Mouse (Mus musculus): ENCODE results near the gene Adk. TPM values are rescaled to one million over a fixed set of nuclear protein-coding genes. Genes with fewer than 3 reads are reported as not detected.

The Adk gene
- total RNA-seq, 1 experiment = 164 TPM

DNA sequence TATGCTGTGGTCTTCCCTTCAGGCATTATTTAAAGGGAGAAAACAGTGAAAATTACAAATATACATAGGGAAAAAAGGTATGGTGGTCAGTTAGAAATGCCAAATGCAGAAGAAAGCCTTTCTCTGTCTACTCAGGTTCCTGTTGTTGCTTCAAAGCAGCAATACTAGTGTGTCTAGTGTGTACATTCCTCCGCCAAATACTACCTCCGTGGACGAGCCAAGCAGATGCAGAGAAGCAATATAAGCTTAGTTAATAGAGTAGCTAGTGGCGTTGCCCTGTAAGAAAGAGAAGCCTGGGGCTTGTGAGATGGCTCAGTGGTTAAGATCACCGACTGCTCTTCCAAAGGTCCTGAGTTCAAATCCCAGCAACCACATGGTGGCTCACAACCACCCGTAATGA is 359.1 kb downstream of the Adk start:
- Histone ChIP-seq H3K9ac (ENCODE audit: insufficient read depth, low read depth, low read length, poor library complexity, severe bottlenecking) (no peak overlapping the region), H3K36me3 (ENCODE audit: control insufficient read depth, insufficient read depth, low read length, poor library complexity, severe bottlenecking) (no peaks in the 10 kb centered on the region), H3K9me3 (ENCODE audit: control insufficient read depth, insufficient read depth, low read depth, low read length) (no peaks in the 10 kb centered on the region), H3K4me3 (ENCODE audit: insufficient read depth in 1 of 2, low read depth in 1 of 2, low read length in 2 of 2, poor library complexity in 1 of 2, severe bottlenecking in 1 of 2) (no peak overlapping the region), H3K4me1 (ENCODE audit: control insufficient read depth in 2 of 2, insufficient read depth in 2 of 2, low read length in 2 of 2, poor library complexity in 1 of 2) (no peaks in the 10 kb centered on the region), H3K27ac (ENCODE audit: insufficient read depth, low read depth, low read length, poor library complexity, severe bottlenecking) (no peak overlapping the region)
- DNase-seq (ENCODE audit: low read depth, low spot score) = no peak
- in situ Hi-C loops (cut with MboI; ENCODE audit: low sequenced_read_pairs in 2 of 2, unreplicated experiment in 2 of 2) = no loop called here
- no peak for TF ChIP-seq ZC3H11A (IDR thresholded peaks at IDR 0.05; ENCODE audit: borderline replicate concordance, low read depth, low read length)
- no peak for TF ChIP-seq CHD2 (IDR thresholded peaks at IDR 0.05; ENCODE audit: low read depth, low read length)

DNA sequence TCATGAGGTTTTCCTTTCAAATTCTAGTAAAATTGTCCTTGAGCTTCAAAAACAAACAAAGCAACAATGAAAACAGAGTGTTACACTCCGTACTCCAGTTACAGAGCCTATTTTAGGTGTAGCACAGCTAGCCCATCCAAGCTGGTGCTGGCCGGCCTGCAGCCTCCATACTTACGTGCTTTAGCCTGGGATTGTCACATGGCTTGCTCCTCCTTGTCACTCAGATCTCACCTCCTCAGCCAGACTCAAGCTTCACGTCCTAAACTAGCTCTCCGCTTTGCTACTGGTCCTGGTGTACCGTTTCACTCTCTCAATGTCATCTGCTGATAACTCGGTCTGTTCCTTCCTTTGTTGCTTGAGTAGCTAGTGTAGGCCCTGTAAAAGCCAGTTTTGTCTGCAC is 366.0 kb downstream of the Adk start:
- TF ChIP-seq ZNF384 (IDR thresholded peaks at IDR 0.05; ENCODE audit: low read depth, low read length) = no peak
- Histone ChIP-seq H3K9ac (ENCODE audit: insufficient read depth, low read depth, low read length, poor library complexity, severe bottlenecking) (no peak overlapping the region), H3K27ac (ENCODE audit: insufficient read depth, low read depth, low read length, poor library complexity, severe bottlenecking) (no peak overlapping the region), H3K9me3 (ENCODE audit: control insufficient read depth, insufficient read depth, low read depth, low read length) (no peaks in the 10 kb centered on the region), H3K36me3 (ENCODE audit: control insufficient read depth, insufficient read depth, low read length, poor library complexity, severe bottlenecking) (no peaks in the 10 kb centered on the region), H3K4me3 (ENCODE audit: insufficient read depth in 1 of 2, low read depth in 1 of 2, low read length in 2 of 2, poor library complexity in 1 of 2, severe bottlenecking in 1 of 2) (no peak overlapping the region), H3K4me1 (ENCODE audit: control insufficient read depth in 2 of 2, insufficient read depth in 2 of 2, low read length in 2 of 2, poor library complexity in 1 of 2) (no peaks in the 10 kb centered on the region)
- DNase-seq (ENCODE audit: low read depth, low spot score) = no peak
- in situ Hi-C loops (cut with MboI; ENCODE audit: low sequenced_read_pairs in 2 of 2, unreplicated experiment in 2 of 2) = no loop called here

DNA sequence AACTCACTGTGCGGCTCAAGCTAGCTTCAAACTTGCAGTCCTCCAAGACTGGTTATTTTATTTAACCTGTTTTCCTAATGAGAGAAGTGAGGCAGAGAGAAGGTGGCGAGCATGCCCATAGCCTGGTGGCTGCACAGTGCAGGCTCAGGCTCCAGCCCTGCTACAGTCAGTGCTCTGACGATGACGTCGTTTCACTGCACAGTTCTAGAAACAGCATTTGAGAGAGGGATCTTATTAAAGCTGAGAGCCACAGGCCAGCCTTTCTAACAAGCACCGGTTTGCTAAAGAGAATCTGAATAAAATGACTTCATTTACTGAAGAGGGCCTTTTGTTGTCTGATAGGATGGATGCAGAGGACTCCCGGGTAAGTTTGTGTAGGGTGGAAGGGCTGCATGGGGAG is 375.0 kb downstream of the Adk start:
- DNase-seq (ENCODE audit: low read depth, low spot score) = no peak
- Histone ChIP-seq H3K4me1 (ENCODE audit: control insufficient read depth in 2 of 2, insufficient read depth in 2 of 2, low read length in 2 of 2, poor library complexity in 1 of 2) (no peaks in the 10 kb centered on the region), H3K9me3 (ENCODE audit: control insufficient read depth, insufficient read depth, low read depth, low read length) (no peaks in the 10 kb centered on the region), H3K27ac (ENCODE audit: insufficient read depth, low read depth, low read length, poor library complexity, severe bottlenecking) (no peak overlapping the region), H3K9ac (ENCODE audit: insufficient read depth, low read depth, low read length, poor library complexity, severe bottlenecking) (no peak overlapping the region), H3K36me3 (ENCODE audit: control insufficient read depth, insufficient read depth, low read length, poor library complexity, severe bottlenecking) (no peaks in the 10 kb centered on the region), H3K4me3 (ENCODE audit: insufficient read depth in 1 of 2, low read depth in 1 of 2, low read length in 2 of 2, poor library complexity in 1 of 2, severe bottlenecking in 1 of 2) (no peak overlapping the region)
- in situ Hi-C loops (cut with MboI; ENCODE audit: low sequenced_read_pairs in 2 of 2, unreplicated experiment in 2 of 2) = no loop called here
- TF ChIP-seq MAFK (IDR thresholded peaks at IDR 0.05; ENCODE audit: insufficient read depth, low read depth, low read length) (no peak), HCFC1 (IDR thresholded peaks at IDR 0.05; ENCODE audit: borderline replicate concordance, insufficient read depth, low read length) (no peak), ZNF384 (IDR thresholded peaks at IDR 0.05; ENCODE audit: low read depth, low read length) (no peak), CHD2 (IDR thresholded peaks at IDR 0.05; ENCODE audit: low read depth, low read length) (no peak), ZC3H11A (IDR thresholded peaks at IDR 0.05; ENCODE audit: borderline replicate concordance, low read depth, low read length) (no peak)

DNA sequence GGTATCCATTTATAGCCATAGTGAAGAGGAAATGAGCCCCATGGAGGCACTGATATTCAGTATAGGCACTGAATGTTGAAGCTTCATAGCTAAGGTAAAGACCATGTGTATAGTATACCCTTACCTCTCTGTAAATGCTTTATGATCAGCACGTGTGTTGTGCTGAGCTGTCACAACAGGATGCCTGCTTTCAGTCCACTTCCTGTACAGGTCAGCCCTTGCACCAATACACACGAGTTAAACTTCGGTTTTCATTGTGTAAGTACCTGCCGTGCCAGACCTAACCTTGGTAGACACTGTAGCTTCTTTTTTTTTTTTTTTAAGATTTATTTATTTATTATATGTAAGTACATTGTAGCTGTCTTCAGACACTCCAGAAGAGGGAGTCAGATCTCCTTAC is 381.0 kb downstream of the Adk start:
- in situ Hi-C loops (cut with MboI; ENCODE audit: low sequenced_read_pairs in 2 of 2, unreplicated experiment in 2 of 2) = no loop called here
- Histone ChIP-seq H3K4me1 (ENCODE audit: control insufficient read depth in 2 of 2, insufficient read depth in 2 of 2, low read length in 2 of 2, poor library complexity in 1 of 2) (no peaks in the 10 kb centered on the region), H3K27ac (ENCODE audit: insufficient read depth, low read depth, low read length, poor library complexity, severe bottlenecking) (no peak overlapping the region), H3K9me3 (ENCODE audit: control insufficient read depth, insufficient read depth, low read depth, low read length) (no peaks in the 10 kb centered on the region), H3K4me3 (ENCODE audit: insufficient read depth in 1 of 2, low read depth in 1 of 2, low read length in 2 of 2, poor library complexity in 1 of 2, severe bottlenecking in 1 of 2) (no peak overlapping the region), H3K36me3 (ENCODE audit: control insufficient read depth, insufficient read depth, low read length, poor library complexity, severe bottlenecking) (no peaks in the 10 kb centered on the region), H3K9ac (ENCODE audit: insufficient read depth, low read depth, low read length, poor library complexity, severe bottlenecking) (no peak overlapping the region)
- TF ChIP-seq ZNF384 (IDR thresholded peaks at IDR 0.05; ENCODE audit: low read depth, low read length) (no peak), CHD2 (IDR thresholded peaks at IDR 0.05; ENCODE audit: low read depth, low read length) (no peak), ZC3H11A (IDR thresholded peaks at IDR 0.05; ENCODE audit: borderline replicate concordance, low read depth, low read length) (no peak), MAFK (IDR thresholded peaks at IDR 0.05; ENCODE audit: insufficient read depth, low read depth, low read length) (no peak), HCFC1 (IDR thresholded peaks at IDR 0.05; ENCODE audit: borderline replicate concordance, insufficient read depth, low read length) (no peak)
- no peak for DNase-seq (ENCODE audit: low read depth, low spot score)

DNA sequence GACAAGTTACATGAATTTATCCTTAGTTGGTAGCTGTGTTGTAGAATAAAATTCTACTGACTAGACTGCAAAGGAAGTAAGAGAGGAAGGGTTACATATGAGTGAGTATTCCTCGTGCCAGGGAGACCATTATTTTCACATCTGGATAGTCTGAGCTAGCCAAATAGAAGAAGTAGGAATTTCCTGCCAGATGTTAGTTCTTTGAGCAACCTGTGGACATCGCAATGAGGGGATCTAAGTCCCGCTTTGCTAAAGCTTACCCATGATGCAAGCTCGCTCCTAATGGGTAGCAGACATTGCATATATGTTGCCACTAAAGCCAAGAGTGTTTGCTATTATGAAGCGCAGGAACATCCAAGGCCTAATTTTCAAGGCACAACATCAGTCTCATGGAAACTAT is 381.6 kb downstream of the Adk start:
- no peak overlapping the region for H3K4me3 ChIP-seq (ENCODE audit: insufficient read depth in 1 of 2, low read depth in 1 of 2, low read length in 2 of 2, poor library complexity in 1 of 2, severe bottlenecking in 1 of 2)
- H3K4me1 ChIP-seq (ENCODE audit: control insufficient read depth in 2 of 2, insufficient read depth in 2 of 2, low read length in 2 of 2, poor library complexity in 1 of 2) = no peaks in the 10 kb centered on the region
- TF ChIP-seq MAFK (IDR thresholded peaks at IDR 0.05; ENCODE audit: insufficient read depth, low read depth, low read length) = no peak
- no peak for TF ChIP-seq ZC3H11A (IDR thresholded peaks at IDR 0.05; ENCODE audit: borderline replicate concordance, low read depth, low read length)
- TF ChIP-seq CHD2 (IDR thresholded peaks at IDR 0.05; ENCODE audit: low read depth, low read length) = no peak
- no peak for TF ChIP-seq ZNF384 (IDR thresholded peaks at IDR 0.05; ENCODE audit: low read depth, low read length)
- TF ChIP-seq HCFC1 (IDR thresholded peaks at IDR 0.05; ENCODE audit: borderline replicate concordance, insufficient read depth, low read length) = no peak
- H3K9me3 ChIP-seq (ENCODE audit: control insufficient read depth, insufficient read depth, low read depth, low read length) = no peaks in the 10 kb centered on the region
- H3K9ac ChIP-seq (ENCODE audit: insufficient read depth, low read depth, low read length, poor library complexity, severe bottlenecking) = no peak overlapping the region
- DNase-seq (ENCODE audit: low read depth, low spot score) = no peak
- in situ Hi-C loops (cut with MboI; ENCODE audit: low sequenced_read_pairs in 2 of 2, unreplicated experiment in 2 of 2) = no loop called here
- no peak overlapping the region for H3K27ac ChIP-seq (ENCODE audit: insufficient read depth, low read depth, low read length, poor library complexity, severe bottlenecking)
- H3K36me3 ChIP-seq (ENCODE audit: control insufficient read depth, insufficient read depth, low read length, poor library complexity, severe bottlenecking) = no peaks in the 10 kb centered on the region
